Mouse (Mus musculus) ES-E14 (cell line): ENCODE data around the gene Ifit3. TPM values are rescaled to one million over a fixed set of nuclear protein-coding genes. Genes with fewer than 3 reads are reported as not detected.
"Not testable (repeated sequence)": the region's sequence is repeated elsewhere in the genome, so short reads cannot be mapped to it uniquely, and the experiment has no call there.

Experiments
- DNase-seq: peaks from one replicate; pipeline ENCODE4 v3.0.0-alpha.2; 2013; ENCODE audit warnings: low read depth, low spot score
- H3K27ac ChIP-seq: 2 replicates; pipeline ENCODE4 v1.5.1; 2012; ENCODE audit warnings: low read depth, mild to moderate bottlenecking, low read length, moderate library complexity, mixed read lengths; ENCODE audit not compliant: poor library complexity, insufficient read depth, severe bottlenecking
- H3K36me3 ChIP-seq: 2 replicates; pipeline ENCODE4 v1.6.1; 2012; ENCODE audit warnings: mild to moderate bottlenecking, low read length, moderate library complexity, mixed read lengths; ENCODE audit not compliant: control insufficient read depth, poor library complexity, insufficient read depth, severe bottlenecking
- H3K4me1 ChIP-seq, 2 experiments: fragments of 150-350 bp in 1 of 2; sonication (generic) in 1 of 2; 2 replicates each; pipeline ENCODE4 v1.6.1; 2012; ENCODE audit warnings: low read length in 2 of 2, mild to moderate bottlenecking in 1 of 2, mixed read lengths in 1 of 2; ENCODE audit not compliant: control insufficient read depth in 2 of 2, insufficient read depth in 2 of 2, poor library complexity in 1 of 2
- H3K4me3 ChIP-seq, 2 experiments: fragments of 150-350 bp in 1 of 2; sonication (generic) in 1 of 2; 2 replicates each; pipeline ENCODE4 v1.5.1; 2012; ENCODE audit warnings: low read length in 2 of 2, low read depth in 1 of 2, mild to moderate bottlenecking in 1 of 2, mixed read lengths in 1 of 2; ENCODE audit not compliant: insufficient read depth in 1 of 2, poor library complexity in 1 of 2, severe bottlenecking in 1 of 2
- H3K9ac ChIP-seq: 2 replicates; pipeline ENCODE4 v1.6.1; 2012; ENCODE audit warnings: low read depth, mild to moderate bottlenecking, low read length, mixed read lengths; ENCODE audit not compliant: poor library complexity, insufficient read depth, severe bottlenecking
- H3K9me3 ChIP-seq: fragments of 150-350 bp; sonication (generic); 2 replicates; pipeline ENCODE4 v1.6.1; 2012; ENCODE audit warnings: low read depth, mild to moderate bottlenecking, low read length; ENCODE audit not compliant: control insufficient read depth, insufficient read depth
- CHD2 ChIP-seq: IDR thresholded peaks from 2 replicates; pipeline ENCODE4 v1.6.1; 2014; ENCODE audit warnings: mild to moderate bottlenecking, low read depth, low read length, inconsistent platforms
- HCFC1 ChIP-seq: IDR thresholded peaks from 2 replicates; pipeline ENCODE4 v1.6.1; 2012; ENCODE audit warnings: low read length, inconsistent platforms, borderline replicate concordance; ENCODE audit not compliant: insufficient read depth
- MAFK ChIP-seq: IDR thresholded peaks from 2 replicates; pipeline ENCODE4 v1.6.1; 2014; ENCODE audit warnings: mild to moderate bottlenecking, low read depth, low read length, inconsistent platforms; ENCODE audit not compliant: insufficient read depth
- ZC3H11A ChIP-seq: IDR thresholded peaks from 2 replicates; pipeline ENCODE4 v1.6.1; 2012; ENCODE audit warnings: low read depth, mild to moderate bottlenecking, inconsistent platforms, low read length, borderline replicate concordance
- ZNF384 ChIP-seq: IDR thresholded peaks from 2 replicates; pipeline ENCODE4 v1.6.1; 2012; ENCODE audit warnings: low read depth, low read length, inconsistent platforms
- in situ Hi-C, 2 experiments: fragments of 600-800 bp; cut with MboI; formaldehyde crosslinking; loops; one replicate each; pipeline ENCODE4 v1.15.1; 2025; ENCODE audit warnings: low sequenced_read_pairs in 2 of 2, inconsistent platforms in 1 of 2; ENCODE audit not compliant: unreplicated experiment in 2 of 2
- total RNA-seq: library from RNA; depleted of rRNA; stranded (reverse); fragments of 300-350 nt; gene quantifications from 2 replicates; pipeline ENCODE4 v1.2.3, GENCODE M21; 2012

Ifit3 gene
- total RNA-seq, 1 experiment, result 0.09 TPM

GRCm38 (mm10) chr19:34596811-34597210 is 13.5 kb downstream of the Ifit3 start:
- in situ Hi-C loops, result no loop called here
- no peak for TF ChIP-seq ZC3H11A
- no peak for TF ChIP-seq MAFK
- TF ChIP-seq HCFC1, result no peak
- TF ChIP-seq ZNF384, result no peak
- no peak for TF ChIP-seq CHD2
- H3K4me1 ChIP-seq, result no peaks in the 10 kb centered on the region

GRCm38 (mm10) chr19:34598341-34598740 is 15.0 kb downstream of the Ifit3 start:
- TF ChIP-seq MAFK (no peak), ZNF384 (no peak), HCFC1 (no peak), CHD2 (no peak), ZC3H11A (no peak)
- in situ Hi-C loops, result no loop called here
- DNase-seq, result no peak
- no peaks in the 10 kb centered on the region for H3K4me1 ChIP-seq
- no peak overlapping the region for H3K9ac ChIP-seq
- H3K9me3 ChIP-seq, result no peaks in the 10 kb centered on the region
- H3K4me3 ChIP-seq, result no peak overlapping the region
- no peak overlapping the region for H3K27ac ChIP-seq
- no peaks in the 10 kb centered on the region for H3K36me3 ChIP-seq

More at GRCm38 (mm10) chr19:34596811-34597210, 13.5 kb downstream of the Ifit3 start:
- DNase-seq, result no peak
- H3K36me3 ChIP-seq, result no peaks in the 10 kb centered on the region
- no peak overlapping the region for H3K27ac ChIP-seq
- H3K9me3 ChIP-seq, result no peaks in the 10 kb centered on the region
- no peak overlapping the region for H3K4me3 ChIP-seq
- no peak overlapping the region for H3K9ac ChIP-seq

- H3K9ac ChIP-seq, H3K27ac ChIP-seq, H3K36me3 ChIP-seq, H3K4me1 ChIP-seq, H3K4me3 ChIP-seq, DNase-seq, in situ Hi-C loops, H3K9me3 ChIP-seq: not testable (repeated sequence)
These were observed 15.9 kb downstream of the Ifit3 start for GRCm38 (mm10) chr19:34599250-34599649.

- H3K9ac ChIP-seq, H3K36me3 ChIP-seq, in situ Hi-C loops, DNase-seq, H3K9me3 ChIP-seq, H3K4me1 ChIP-seq, H3K27ac ChIP-seq, H3K4me3 ChIP-seq: not testable (repeated sequence)
These were observed 18.6 kb downstream of the Ifit3 start, which contains the start of gene Ifit1bl1 for GRCm38 (mm10) chr19:34601888-34602287. Gene Ifit1bl1 (minus strand): TSS chr19:34601956.

GRCm38 (mm10) chr19:34605472-34605871 is 22.1 kb downstream of the Ifit3 start:
- TF ChIP-seq HCFC1, result no peak
- no peak for TF ChIP-seq ZNF384
- no peak for TF ChIP-seq ZC3H11A
- no peak for TF ChIP-seq CHD2
- no peak for TF ChIP-seq MAFK
- Histone ChIP-seq H3K9ac (no peak overlapping the region), H3K4me3 (no peak overlapping the region), H3K27ac (no peak overlapping the region), H3K36me3 (no peaks in the 10 kb centered on the region), H3K9me3 (no peaks in the 10 kb centered on the region), H3K4me1 (no peaks in the 10 kb centered on the region)
- in situ Hi-C loops, result no loop called here
- DNase-seq, result no peak

- DNase-seq, H3K9me3 ChIP-seq, H3K9ac ChIP-seq, in situ Hi-C loops, H3K4me1 ChIP-seq, H3K27ac ChIP-seq, H3K4me3 ChIP-seq, H3K36me3 ChIP-seq: not testable (repeated sequence)
These were observed 24.1 kb downstream of the Ifit3 start, which contains the start of gene Ifit3b for GRCm38 (mm10) chr19:34607237-34608051. Gene Ifit3b (plus strand): TSS chr19:34607970.
